Mouse (Mus musculus) liver, embryonic 14.5 days (tissue): ENCODE measurements around the gene Vmn1r152. TPM values are rescaled to one million over a fixed set of nuclear protein-coding genes. Genes with fewer than 3 reads are reported as not detected.
"Not testable (repeated sequence)": the region's sequence is repeated elsewhere in the genome, so short reads cannot be mapped to it uniquely, and the experiment has no call there.

Source experiments
- ATAC-seq: fragments of 200-750 bp; cut with Nextera tagmentation; 2 replicates; pipeline ENCODE4 v1.8.0; 2017; ENCODE audit warnings: moderate number of reproducible peaks, mild to moderate bottlenecking, moderate library complexity; ENCODE audit not compliant: insufficient read depth
- DNase-seq, 3 experiments: peaks; one replicate each; pipeline ENCODE4 v3.0.0-alpha.2; 2012 to 2013; ENCODE audit warnings: low read depth in 3 of 3, low spot score in 3 of 3
- H3K27ac ChIP-seq: fragments of 300-500 bp; sonication (generic); 2 replicates; pipeline ENCODE4 v1.5.1; 2014; ENCODE audit warnings: moderate library complexity, mild to moderate bottlenecking, control low read depth, inconsistent platforms
- H3K27me3 ChIP-seq: fragments of 300-500 bp; sonication (generic); 2 replicates; pipeline ENCODE4 v1.6.1; 2014; ENCODE audit warnings: mild to moderate bottlenecking, low read length, moderate library complexity; ENCODE audit not compliant: control insufficient read depth, insufficient read depth
- H3K36me3 ChIP-seq: fragments of 300-500 bp; sonication (generic); replicated peaks from 2 replicates; pipeline ENCODE4 v1.6.1; 2014; ENCODE audit warnings: low read depth; ENCODE audit not compliant: control insufficient read depth, insufficient read depth
- H3K4me1 ChIP-seq, 2 experiments: fragments of 200-500 bp in 1 of 2; fragments of 300-500 bp in 1 of 2; sonication (generic) in 1 of 2; replicated peaks; 2 replicates each; pipeline ENCODE4 v1.6.1; 2012 to 2014; ENCODE audit warnings: antibody characterized with exemption in 1 of 2, inconsistent platforms in 1 of 2, low read length in 1 of 2; ENCODE audit not compliant: control insufficient read depth in 2 of 2, insufficient read depth in 2 of 2
- H3K4me2 ChIP-seq: fragments of 300-500 bp; sonication (generic); 2 replicates; pipeline ENCODE4 v1.6.1; 2014; ENCODE audit warnings: low read depth, mild to moderate bottlenecking, control low read depth, moderate library complexity
- H3K4me3 ChIP-seq, 2 experiments: fragments of 200-500 bp in 1 of 2; fragments of 300-500 bp in 1 of 2; sonication (generic) in 1 of 2; 2 replicates each; pipeline ENCODE4 v1.5.1; 2012 to 2014; ENCODE audit warnings: low read depth in 2 of 2, low read length in 2 of 2, mild to moderate bottlenecking in 2 of 2, control low read depth in 1 of 2, inconsistent platforms in 1 of 2, moderate library complexity in 1 of 2; ENCODE audit not compliant: insufficient read depth in 1 of 2
- H3K9ac ChIP-seq: fragments of 300-500 bp; sonication (generic); replicated peaks from 2 replicates; pipeline ENCODE4 v1.6.1; 2014; ENCODE audit warnings: mild to moderate bottlenecking, control low read depth, moderate library complexity
- H3K9me3 ChIP-seq: fragments of 300-500 bp; sonication (generic); 2 replicates; pipeline ENCODE4 v1.6.1; 2016; ENCODE audit warnings: low read length, mixed read lengths; ENCODE audit not compliant: control insufficient read depth
- WGBS: fragments of 180-500 bp; shearing (Covaris S2); extraction: QIAGEN DNeasy Blood & Tissue Kit; methylation state at CpG from one replicate; pipeline ENCODE4 v1.1.7; 2014; ENCODE audit not compliant: insufficient replicate concordance; 5-methylcytosine and 5-hydroxymethylcytosine counted together
- polyA plus RNA-seq, 2 experiments: library from polyadenylated mRNA; depleted of rRNA in 1 of 2; stranded (reverse) in 1 of 2; unstranded in 1 of 2; fragments of >200 nt; fragmentation: Nextera tagmentation in 1 of 2; extraction: Ambion mirVana in 1 of 2; gene quantifications; 2 replicates each; pipeline versions ENCODE4 v1.2.1 to v1.2.3; 2012 to 2014

Gene Vmn1r152
- not detected in 2 replicates for polyA plus RNA-seq (2012; rRNA removed)
- polyA plus RNA-seq (2014; fragmentation: Nextera tagmentation; extraction: Ambion mirVana), result not detected in 2 replicates

GRCm38 (mm10) chr7:22522667-22523066, at the start of gene Vmn1r152:
Gene Vmn1r152, plus strand, starts transcription at chr7:22522967.
- not testable (repeated sequence) for H3K4me3 ChIP-seq, H3K4me2 ChIP-seq, H3K27me3 ChIP-seq, H3K9ac ChIP-seq, H3K4me1 ChIP-seq, H3K27ac ChIP-seq, H3K36me3 ChIP-seq, DNase-seq, H3K9me3 ChIP-seq, ATAC-seq
- no CpG with 5 or more reads among the region's 3 CpGs for WGBS

GRCm38 (mm10) chr7:22499578-22499977, 23.2 kb upstream of the Vmn1r152 start, which contains the start of gene Vmn1r151:
Gene Vmn1r151, minus strand, starts transcription at chr7:22499678.
- H3K9me3 ChIP-seq, ATAC-seq, H3K9ac ChIP-seq, H3K27ac ChIP-seq, H3K36me3 ChIP-seq, DNase-seq, H3K4me1 ChIP-seq, H3K4me2 ChIP-seq, H3K27me3 ChIP-seq, H3K4me3 ChIP-seq: not testable (repeated sequence)
- 9% methylated on average over 1 of the region's 3 CpGs for WGBS

GRCm38 (mm10) chr7:22534787-22535186, 12.0 kb downstream of the Vmn1r152 start, which contains the start of gene Gm8677:
Gene Gm8677, minus strand, starts transcription at chr7:22534887.
- not testable (repeated sequence) for H3K9ac ChIP-seq, H3K27ac ChIP-seq, H3K4me2 ChIP-seq, H3K9me3 ChIP-seq, DNase-seq, H3K36me3 ChIP-seq, ATAC-seq, H3K4me3 ChIP-seq, H3K4me1 ChIP-seq, H3K27me3 ChIP-seq
- WGBS, result no CpG with 5 or more reads among the region's 1 CpGs

DNA sequence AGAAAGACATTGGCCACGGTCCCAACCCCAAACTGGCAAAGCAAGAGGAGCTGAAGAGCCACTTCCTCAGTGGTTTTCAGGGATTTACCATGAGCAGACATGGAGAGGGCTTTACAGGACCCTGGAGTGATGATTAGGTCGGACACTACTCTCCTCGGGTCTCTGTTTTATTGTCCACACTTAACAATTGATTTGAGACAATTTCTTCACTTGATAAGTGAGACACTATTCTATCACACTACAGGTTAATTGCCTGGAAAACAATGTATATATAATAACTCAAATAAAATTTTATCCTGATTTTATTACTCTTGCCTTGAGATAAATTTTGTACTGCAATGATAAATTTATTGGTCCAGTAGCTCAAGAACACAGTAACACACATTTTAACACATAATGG, 42.5 kb downstream of the Vmn1r152 start, which contains the start of gene Gm4201:
Gene Gm4201, minus strand, starts transcription at position 101 of the 400 bp plus-strand sequence.
- H3K36me3 ChIP-seq, DNase-seq, H3K9me3 ChIP-seq, H3K4me1 ChIP-seq, H3K27ac ChIP-seq, ATAC-seq, H3K4me2 ChIP-seq, H3K9ac ChIP-seq, H3K27me3 ChIP-seq, H3K4me3 ChIP-seq: not testable (repeated sequence)
- WGBS, result no CpG with 5 or more reads among the region's 3 CpGs

Other genes with a start within 250 kb of the Vmn1r152 start
- gene Gm4187, start 193.2 kb upstream of the Vmn1r152 start, polyA plus RNA-seq (2012; rRNA removed), result not detected in 2 replicates
- gene Gm4187, start 193.2 kb upstream of the Vmn1r152 start, polyA plus RNA-seq (2014; fragmentation: Nextera tagmentation; extraction: Ambion mirVana), result not detected in 2 replicates
- gene Gm8660, start 151.9 kb upstream of the Vmn1r152 start, polyA plus RNA-seq (2012; rRNA removed), result not detected in 2 replicates
- gene Gm8660, start 151.9 kb upstream of the Vmn1r152 start, polyA plus RNA-seq (2014; fragmentation: Nextera tagmentation; extraction: Ambion mirVana), result not detected in 2 replicates
- not detected in 2 replicates for gene Vmn1r148, start 109.4 kb upstream of the Vmn1r152 start, polyA plus RNA-seq (2012; rRNA removed)
- gene Vmn1r148, start 109.4 kb upstream of the Vmn1r152 start, polyA plus RNA-seq (2014; fragmentation: Nextera tagmentation; extraction: Ambion mirVana), result not detected in 2 replicates
- not detected in 2 replicates for gene Vmn1r149, start 84.7 kb upstream of the Vmn1r152 start, polyA plus RNA-seq (2012; rRNA removed)
- gene Vmn1r149, start 84.7 kb upstream of the Vmn1r152 start, polyA plus RNA-seq (2014; fragmentation: Nextera tagmentation; extraction: Ambion mirVana), result not detected in 2 replicates
- not detected in 2 replicates for gene Gm10665, start 58.9 kb upstream of the Vmn1r152 start, polyA plus RNA-seq (2012; rRNA removed)
- not detected in 2 replicates for gene Gm10665, start 58.9 kb upstream of the Vmn1r152 start, polyA plus RNA-seq (2014; fragmentation: Nextera tagmentation; extraction: Ambion mirVana)
- gene Vmn1r151, start 23.3 kb upstream of the Vmn1r152 start, polyA plus RNA-seq (2012; rRNA removed), result not detected in 2 replicates
- not detected in 2 replicates for gene Vmn1r151, start 23.3 kb upstream of the Vmn1r152 start, polyA plus RNA-seq (2014; fragmentation: Nextera tagmentation; extraction: Ambion mirVana)
- not detected in 2 replicates for gene Gm8677, start 11.9 kb downstream of the Vmn1r152 start, polyA plus RNA-seq (2012; rRNA removed)
- not detected in 2 replicates for gene Gm8677, start 11.9 kb downstream of the Vmn1r152 start, polyA plus RNA-seq (2014; fragmentation: Nextera tagmentation; extraction: Ambion mirVana)
- not detected in 2 replicates for gene Gm4201, start 42.4 kb downstream of the Vmn1r152 start, polyA plus RNA-seq (2012; rRNA removed)
- gene Gm4201, start 42.4 kb downstream of the Vmn1r152 start, polyA plus RNA-seq (2014; fragmentation: Nextera tagmentation; extraction: Ambion mirVana), result not detected in 2 replicates
- not detected in 2 replicates for gene Gm4565, start 65.2 kb downstream of the Vmn1r152 start, polyA plus RNA-seq (2012; rRNA removed)
- gene Gm4565, start 65.2 kb downstream of the Vmn1r152 start, polyA plus RNA-seq (2014; fragmentation: Nextera tagmentation; extraction: Ambion mirVana), result not detected in 2 replicates
- gene Vmn1r155, start 135.1 kb downstream of the Vmn1r152 start, polyA plus RNA-seq (2012; rRNA removed), result not detected in 2 replicates
- not detected in 2 replicates for gene Vmn1r155, start 135.1 kb downstream of the Vmn1r152 start, polyA plus RNA-seq (2014; fragmentation: Nextera tagmentation; extraction: Ambion mirVana)
- gene Gm8693, start 169.3 kb downstream of the Vmn1r152 start, polyA plus RNA-seq (2012; rRNA removed), result not detected in 2 replicates
- gene Gm8693, start 169.3 kb downstream of the Vmn1r152 start, polyA plus RNA-seq (2014; fragmentation: Nextera tagmentation; extraction: Ambion mirVana), result not detected in 2 replicates
- not detected in 2 replicates for gene Gm4567, start 196.7 kb downstream of the Vmn1r152 start, polyA plus RNA-seq (2012; rRNA removed)
- gene Gm4567, start 196.7 kb downstream of the Vmn1r152 start, polyA plus RNA-seq (2014; fragmentation: Nextera tagmentation; extraction: Ambion mirVana), result not detected in 2 replicates
- not detected in 2 replicates for gene Vmn1r157, start 238.7 kb downstream of the Vmn1r152 start, polyA plus RNA-seq (2012; rRNA removed)
- gene Vmn1r157, start 238.7 kb downstream of the Vmn1r152 start, polyA plus RNA-seq (2014; fragmentation: Nextera tagmentation; extraction: Ambion mirVana), result not detected in 2 replicates